Mouse (Mus musculus): Measurements from ENCODE around the gene Atg4d.

GRCm38 (mm10) chr9:21239465-21239848, 25.6 kb upstream of the Atg4d start:
- TF ChIP-seq POLR2A (IDR thresholded peaks at IDR 0.05; ENCODE audit: extremely low read depth, insufficient read depth, low read length), result no peak
- TF ChIP-seq CTCF (IDR thresholded peaks at IDR 0.05; ENCODE audit: extremely low read depth, insufficient read depth, low read length), result no peak
